Mouse (Mus musculus): ENCODE data around the gene Wapl. TPM values are rescaled to one million over a fixed set of nuclear protein-coding genes. Genes with fewer than 3 reads are reported as not detected.

Gene Wapl
- polyA plus RNA-seq, 1 experiment, result 23.0 TPM

DNA sequence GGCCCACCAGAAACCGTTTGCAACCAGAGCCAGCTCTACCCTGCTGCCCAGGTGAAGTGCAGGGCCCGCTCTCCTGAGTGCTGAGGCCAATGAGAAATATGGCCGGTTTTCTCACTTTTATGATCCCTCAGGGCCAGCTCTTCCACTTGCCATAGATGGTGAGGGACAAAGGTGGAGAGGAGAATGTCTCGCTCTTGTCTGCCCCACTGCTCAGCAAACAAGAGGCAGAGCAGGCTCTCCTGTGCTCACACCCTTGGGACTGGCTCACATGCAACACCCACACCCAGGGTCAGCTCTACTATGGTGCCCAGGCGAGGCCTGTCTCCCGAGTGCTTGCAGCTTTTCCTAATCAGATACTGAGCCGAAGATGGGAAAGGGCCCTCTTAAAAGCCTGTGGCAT is 105.0 kb downstream of the Wapl start:
- no peak overlapping the region for H3K4me3 ChIP-seq (replicated peaks; ENCODE audit: extremely low read depth, low read depth, low read length)
- no peak for DNase-seq
- no peaks in the 10 kb centered on the region for H3K4me1 ChIP-seq (ENCODE audit: control insufficient read depth, insufficient read depth, low read length)
- TF ChIP-seq CTCF (IDR thresholded peaks at IDR 0.05; ENCODE audit: insufficient read depth, low read length) (no peak), POLR2A (IDR thresholded peaks at IDR 0.05; ENCODE audit: borderline replicate concordance, extremely low read depth, low read depth, low read length) (no peak)
- 77% methylated on average over 7 of the region's 7 CpGs for WGBS

DNA sequence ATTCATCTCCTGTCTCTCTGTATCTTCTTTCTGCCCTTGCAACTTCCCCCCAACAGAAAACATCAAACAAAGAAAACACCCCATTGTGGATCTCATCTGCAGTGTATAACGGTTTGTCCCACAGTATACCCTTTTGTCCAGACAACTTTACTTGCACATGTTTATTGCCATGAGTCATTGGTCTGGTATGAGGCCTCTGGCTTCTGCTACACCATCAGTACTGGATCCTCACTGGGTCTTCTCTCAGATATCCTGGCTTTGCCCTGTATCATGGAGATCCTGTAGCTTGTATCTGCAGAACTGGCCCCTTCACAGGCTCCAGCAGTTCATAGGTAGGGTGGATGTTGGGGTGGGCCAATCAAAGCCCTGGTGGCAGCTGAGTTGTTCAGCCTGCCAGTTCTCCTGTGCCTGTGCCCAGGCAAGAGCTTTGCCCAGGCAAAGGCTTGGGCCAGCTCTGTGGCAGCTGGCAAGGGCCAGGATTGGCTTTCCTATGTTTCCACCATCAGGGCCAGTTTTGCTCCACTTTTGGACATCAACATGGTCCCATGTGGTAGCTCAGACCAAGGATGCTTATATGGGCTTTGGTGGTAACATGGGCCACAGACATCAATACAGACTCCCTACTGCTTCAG is 119.8 kb downstream of the Wapl start:
- DNase-seq, result no peak
- H3K4me3 ChIP-seq (replicated peaks; ENCODE audit: extremely low read depth, low read depth, low read length), result no peak overlapping the region
- WGBS, result 62% methylated on average over 1 of the region's 1 CpGs
- no peaks in the 10 kb centered on the region for H3K4me1 ChIP-seq (ENCODE audit: control insufficient read depth, insufficient read depth, low read length)
- TF ChIP-seq CTCF (IDR thresholded peaks at IDR 0.05; ENCODE audit: insufficient read depth, low read length) (no peak), POLR2A (IDR thresholded peaks at IDR 0.05; ENCODE audit: borderline replicate concordance, extremely low read depth, low read depth, low read length) (no peak)

Other genes starting within 250 kb of the Wapl start
- 7.5 and 15.3 TPM in 2 replicates for gene Bmpr1a, start 170.6 kb upstream of the Wapl start, polyA plus RNA-seq (2012; rRNA removed)
- gene 9230112D13Rik, start 151.1 kb upstream of the Wapl start, polyA plus RNA-seq (2012; rRNA removed), result not detected in 2 replicates
- gene Ldb3, start 85.2 kb upstream of the Wapl start, polyA plus RNA-seq (2012; rRNA removed), result 26.6 and 81.2 TPM in 2 replicates
- gene Opn4, start 73.8 kb upstream of the Wapl start, polyA plus RNA-seq (2012; rRNA removed), result 0.22 TPM in 1 of 2 replicates, not detected in the other
- gene Grid1, start 146.2 kb downstream of the Wapl start, polyA plus RNA-seq (2012; rRNA removed), result 0.13 and 0.15 TPM in 2 replicates